Mouse (Mus musculus): ENCODE data around the gene Spty2d1. TPM values are rescaled to one million over a fixed set of nuclear protein-coding genes. Genes with fewer than 3 reads are reported as not detected.
"Not testable (repeated sequence)": the region's sequence is repeated elsewhere in the genome, so short reads cannot be mapped to it uniquely, and the experiment has no call there.

Spty2d1 gene
- polyA plus RNA-seq, 1 experiment from 2014 or later: 7.4 TPM

GRCm38 (mm10) chr7:47042823-47043490 lies 34.7 kb upstream of the Spty2d1 start:
- Histone ChIP-seq H3K27me3 (replicated peaks; ENCODE audit: control insufficient read depth, insufficient read depth, low read length) (no peaks in the 10 kb centered on the region), H3K9me3 (ENCODE audit: control insufficient read depth, low read length) (no peaks in the 10 kb centered on the region), H3K27ac (ENCODE audit: low read depth, low read length) (no peak overlapping the region), H3K4me1 (ENCODE audit: control insufficient read depth, insufficient read depth, low read depth, low read length) (no peaks in the 10 kb centered on the region), H3K36me3 (ENCODE audit: control insufficient read depth, insufficient read depth, low read length) (no peaks in the 10 kb centered on the region), H3K4me3 (ENCODE audit: low read length) (no peak overlapping the region), H3K4me2 (ENCODE audit: low read length) (no peak overlapping the region), H3K9ac (ENCODE audit: low read depth, low read length) (no peak overlapping the region; the same call in 1 of the 2 replicates)
- no peak for ATAC-seq
- 55% methylated on average over 6 of the region's 6 CpGs for WGBS

GRCm38 (mm10) chr7:47042121-47042520 lies 33.9 kb upstream of the Spty2d1 start:
- Histone ChIP-seq H3K4me3 (ENCODE audit: low read length) (no peak overlapping the region), H3K9ac (ENCODE audit: low read depth, low read length) (no peak overlapping the region), H3K9me3 (ENCODE audit: control insufficient read depth, low read length) (no peaks in the 10 kb centered on the region), H3K36me3 (ENCODE audit: control insufficient read depth, insufficient read depth, low read length) (no peaks in the 10 kb centered on the region), H3K27me3 (replicated peaks; ENCODE audit: control insufficient read depth, insufficient read depth, low read length) (no peaks in the 10 kb centered on the region), H3K4me2 (ENCODE audit: low read length) (no peak overlapping the region), H3K27ac (ENCODE audit: low read depth, low read length) (no peak overlapping the region), H3K4me1 (ENCODE audit: control insufficient read depth, insufficient read depth, low read depth, low read length) (no peaks in the 10 kb centered on the region)
- ATAC-seq: no peak
- WGBS: 71% methylated on average over 4 of the region's 4 CpGs

GRCm38 (mm10) chr7:47041706-47042105 lies 33.5 kb upstream of the Spty2d1 start:
- Histone ChIP-seq H3K9me3 (ENCODE audit: control insufficient read depth, low read length) (no peaks in the 10 kb centered on the region), H3K4me3 (ENCODE audit: low read length) (no peak overlapping the region), H3K4me1 (ENCODE audit: control insufficient read depth, insufficient read depth, low read depth, low read length) (no peaks in the 10 kb centered on the region), H3K4me2 (ENCODE audit: low read length) (no peak overlapping the region), H3K27ac (ENCODE audit: low read depth, low read length) (no peak overlapping the region), H3K36me3 (ENCODE audit: control insufficient read depth, insufficient read depth, low read length) (no peaks in the 10 kb centered on the region), H3K9ac (ENCODE audit: low read depth, low read length) (no peak overlapping the region), H3K27me3 (replicated peaks; ENCODE audit: control insufficient read depth, insufficient read depth, low read length) (no peaks in the 10 kb centered on the region)
- ATAC-seq: no peak
- 84% methylated on average over 3 of the region's 3 CpGs for WGBS

GRCm38 (mm10) chr7:47035426-47035825 lies 27.2 kb upstream of the Spty2d1 start:
- no peak overlapping the region for H3K4me2 ChIP-seq (ENCODE audit: low read length)
- H3K4me3 ChIP-seq (ENCODE audit: low read length): no peak overlapping the region
- ATAC-seq: no peak
- no peak overlapping the region for H3K27ac ChIP-seq (ENCODE audit: low read depth, low read length)
- no peaks in the 10 kb centered on the region for H3K9me3 ChIP-seq (ENCODE audit: control insufficient read depth, low read length)
- no peaks in the 10 kb centered on the region for H3K4me1 ChIP-seq (ENCODE audit: control insufficient read depth, insufficient read depth, low read depth, low read length)
- H3K27me3 ChIP-seq (replicated peaks; ENCODE audit: control insufficient read depth, insufficient read depth, low read length): no peaks in the 10 kb centered on the region
- WGBS: 77% methylated on average over 8 of the region's 8 CpGs
- no peaks in the 10 kb centered on the region for H3K36me3 ChIP-seq (ENCODE audit: control insufficient read depth, insufficient read depth, low read length)
- no peak overlapping the region for H3K9ac ChIP-seq (ENCODE audit: low read depth, low read length)

GRCm38 (mm10) chr7:47034785-47035384 lies 26.7 kb upstream of the Spty2d1 start:
- Histone ChIP-seq H3K4me3 (ENCODE audit: low read length) (no peak overlapping the region), H3K9ac (ENCODE audit: low read depth, low read length) (no peak overlapping the region), H3K36me3 (ENCODE audit: control insufficient read depth, insufficient read depth, low read length) (no peaks in the 10 kb centered on the region), H3K27ac (ENCODE audit: low read depth, low read length) (no peak overlapping the region), H3K4me2 (ENCODE audit: low read length) (no peak overlapping the region), H3K4me1 (ENCODE audit: control insufficient read depth, insufficient read depth, low read depth, low read length) (no peaks in the 10 kb centered on the region), H3K27me3 (replicated peaks; ENCODE audit: control insufficient read depth, insufficient read depth, low read length) (no peaks in the 10 kb centered on the region), H3K9me3 (ENCODE audit: control insufficient read depth, low read length) (no peaks in the 10 kb centered on the region)
- 90% methylated on average over 4 of the region's 4 CpGs for WGBS
- no peak for ATAC-seq

GRCm38 (mm10) chr7:47031371-47031770 lies 23.2 kb upstream of the Spty2d1 start:
- Histone ChIP-seq H3K27me3 (replicated peaks; ENCODE audit: control insufficient read depth, insufficient read depth, low read length) (no peaks in the 10 kb centered on the region), H3K4me3 (ENCODE audit: low read length) (no peak overlapping the region), H3K9ac (ENCODE audit: low read depth, low read length) (no peak overlapping the region), H3K9me3 (ENCODE audit: control insufficient read depth, low read length) (no peaks in the 10 kb centered on the region), H3K36me3 (ENCODE audit: control insufficient read depth, insufficient read depth, low read length) (no peaks in the 10 kb centered on the region), H3K27ac (ENCODE audit: low read depth, low read length) (no peak overlapping the region), H3K4me2 (ENCODE audit: low read length) (no peak overlapping the region), H3K4me1 (ENCODE audit: control insufficient read depth, insufficient read depth, low read depth, low read length) (no peaks in the 10 kb centered on the region)
- 81% methylated on average over 4 of the region's 4 CpGs for WGBS
- ATAC-seq: no peak

GRCm38 (mm10) chr7:47030517-47031193 lies 22.4 kb upstream of the Spty2d1 start:
- Histone ChIP-seq H3K27ac (ENCODE audit: low read depth, low read length) (no peak overlapping the region), H3K4me1 (ENCODE audit: control insufficient read depth, insufficient read depth, low read depth, low read length) (no peaks in the 10 kb centered on the region), H3K4me2 (ENCODE audit: low read length) (no peak overlapping the region), H3K27me3 (replicated peaks; ENCODE audit: control insufficient read depth, insufficient read depth, low read length) (no peaks in the 10 kb centered on the region), H3K36me3 (ENCODE audit: control insufficient read depth, insufficient read depth, low read length) (no peaks in the 10 kb centered on the region), H3K9ac (ENCODE audit: low read depth, low read length) (no peak overlapping the region), H3K9me3 (ENCODE audit: control insufficient read depth, low read length) (no peaks in the 10 kb centered on the region), H3K4me3 (ENCODE audit: low read length) (no peak overlapping the region)
- no peak for ATAC-seq
- WGBS: 74% methylated on average over 9 of the region's 9 CpGs

GRCm38 (mm10) chr7:47027520-47027919 lies 19.3 kb upstream of the Spty2d1 start:
- H3K9me3 ChIP-seq (ENCODE audit: control insufficient read depth, low read length): no peaks in the 10 kb centered on the region
- no peak overlapping the region for H3K4me3 ChIP-seq (ENCODE audit: low read length)
- no peak overlapping the region for H3K9ac ChIP-seq (ENCODE audit: low read depth, low read length)
- H3K36me3 ChIP-seq (ENCODE audit: control insufficient read depth, insufficient read depth, low read length): no peaks in the 10 kb centered on the region
- H3K4me1 ChIP-seq (ENCODE audit: control insufficient read depth, insufficient read depth, low read depth, low read length): no peaks in the 10 kb centered on the region
- no peak overlapping the region for H3K4me2 ChIP-seq (ENCODE audit: low read length)
- no peaks in the 10 kb centered on the region for H3K27me3 ChIP-seq (replicated peaks; ENCODE audit: control insufficient read depth, insufficient read depth, low read length)
- no peak for ATAC-seq
- no peak overlapping the region for H3K27ac ChIP-seq (ENCODE audit: low read depth, low read length)
- WGBS: 91% methylated on average over 1 of the region's 1 CpGs

- H3K4me3 ChIP-seq (ENCODE audit: low read length); ATAC-seq; H3K27me3 ChIP-seq (replicated peaks; ENCODE audit: control insufficient read depth, insufficient read depth, low read length); H3K9ac ChIP-seq (ENCODE audit: low read depth, low read length); H3K27ac ChIP-seq (ENCODE audit: low read depth, low read length); H3K9me3 ChIP-seq (ENCODE audit: control insufficient read depth, low read length); H3K4me2 ChIP-seq (ENCODE audit: low read length); H3K36me3 ChIP-seq (ENCODE audit: control insufficient read depth, insufficient read depth, low read length); H3K4me1 ChIP-seq (ENCODE audit: control insufficient read depth, insufficient read depth, low read depth, low read length): not testable (repeated sequence)
- 92% methylated on average over 3 of the region's 3 CpGs for WGBS
Measured at GRCm38 (mm10) chr7:47026899-47027298, 18.7 kb upstream of the Spty2d1 start.

Data from hindbrain, embryonic 16.5 days (tissue).